Mouse (Mus musculus) liver, embryonic 14.5 days (tissue): ENCODE measurements around the gene Dcps. TPM values are rescaled to one million over a fixed set of nuclear protein-coding genes. Genes with fewer than 3 reads are reported as not detected.
A peak's percentile ranks its signal among the peaks of the same experiment; 100 is the strongest.

ENCODE experiments used
- ATAC-seq: fragments of 200-750 bp; cut with Nextera tagmentation; 2 replicates; pipeline ENCODE4 v1.8.0; 2017; ENCODE audit warnings: moderate number of reproducible peaks, mild to moderate bottlenecking, moderate library complexity; ENCODE audit not compliant: insufficient read depth
- DNase-seq, 3 experiments: peaks; one replicate each; pipeline ENCODE4 v3.0.0-alpha.2; 2012 to 2013; ENCODE audit warnings: low read depth in 3 of 3, low spot score in 3 of 3
- H3K27ac ChIP-seq: fragments of 300-500 bp; sonication (generic); 2 replicates; pipeline ENCODE4 v1.5.1; 2014; ENCODE audit warnings: moderate library complexity, mild to moderate bottlenecking, control low read depth, inconsistent platforms
- H3K27me3 ChIP-seq: fragments of 300-500 bp; sonication (generic); 2 replicates; pipeline ENCODE4 v1.6.1; 2014; ENCODE audit warnings: mild to moderate bottlenecking, low read length, moderate library complexity; ENCODE audit not compliant: control insufficient read depth, insufficient read depth
- H3K36me3 ChIP-seq: fragments of 300-500 bp; sonication (generic); replicated peaks from 2 replicates; pipeline ENCODE4 v1.6.1; 2014; ENCODE audit warnings: low read depth; ENCODE audit not compliant: control insufficient read depth, insufficient read depth
- H3K4me1 ChIP-seq, 2 experiments: fragments of 200-500 bp in 1 of 2; fragments of 300-500 bp in 1 of 2; sonication (generic) in 1 of 2; replicated peaks; 2 replicates each; pipeline ENCODE4 v1.6.1; 2012 to 2014; ENCODE audit warnings: antibody characterized with exemption in 1 of 2, inconsistent platforms in 1 of 2, low read length in 1 of 2; ENCODE audit not compliant: control insufficient read depth in 2 of 2, insufficient read depth in 2 of 2
- H3K4me2 ChIP-seq: fragments of 300-500 bp; sonication (generic); 2 replicates; pipeline ENCODE4 v1.6.1; 2014; ENCODE audit warnings: low read depth, mild to moderate bottlenecking, control low read depth, moderate library complexity
- H3K4me3 ChIP-seq, 2 experiments: fragments of 200-500 bp in 1 of 2; fragments of 300-500 bp in 1 of 2; sonication (generic) in 1 of 2; 2 replicates each; pipeline ENCODE4 v1.5.1; 2012 to 2014; ENCODE audit warnings: low read depth in 2 of 2, low read length in 2 of 2, mild to moderate bottlenecking in 2 of 2, control low read depth in 1 of 2, inconsistent platforms in 1 of 2, moderate library complexity in 1 of 2; ENCODE audit not compliant: insufficient read depth in 1 of 2
- H3K9ac ChIP-seq: fragments of 300-500 bp; sonication (generic); replicated peaks from 2 replicates; pipeline ENCODE4 v1.6.1; 2014; ENCODE audit warnings: mild to moderate bottlenecking, control low read depth, moderate library complexity
- H3K9me3 ChIP-seq: fragments of 300-500 bp; sonication (generic); 2 replicates; pipeline ENCODE4 v1.6.1; 2016; ENCODE audit warnings: low read length, mixed read lengths; ENCODE audit not compliant: control insufficient read depth
- CTCF ChIP-seq: IDR thresholded peaks from 2 replicates; pipeline ENCODE4 v1.5.1; 2016; ENCODE audit warnings: antibody characterized with exemption, low read depth, control low read depth
- EP300 ChIP-seq: IDR thresholded peaks from 2 replicates; pipeline ENCODE4 v1.6.1; 2016; ENCODE audit warnings: antibody characterized with exemption, low read depth
- WGBS: fragments of 180-500 bp; shearing (Covaris S2); extraction: QIAGEN DNeasy Blood & Tissue Kit; methylation state at CpG from one replicate; pipeline ENCODE4 v1.1.7; 2014; ENCODE audit not compliant: insufficient replicate concordance; 5-methylcytosine and 5-hydroxymethylcytosine counted together
- polyA plus RNA-seq, 2 experiments: library from polyadenylated mRNA; depleted of rRNA in 1 of 2; stranded (reverse) in 1 of 2; unstranded in 1 of 2; fragments of >200 nt; fragmentation: Nextera tagmentation in 1 of 2; extraction: Ambion mirVana in 1 of 2; gene quantifications; 2 replicates each; pipeline versions ENCODE4 v1.2.1 to v1.2.3; 2012 to 2014

Gene Dcps
- polyA plus RNA-seq, 2 experiments = 36.5 to 48.0 TPM

DNA sequence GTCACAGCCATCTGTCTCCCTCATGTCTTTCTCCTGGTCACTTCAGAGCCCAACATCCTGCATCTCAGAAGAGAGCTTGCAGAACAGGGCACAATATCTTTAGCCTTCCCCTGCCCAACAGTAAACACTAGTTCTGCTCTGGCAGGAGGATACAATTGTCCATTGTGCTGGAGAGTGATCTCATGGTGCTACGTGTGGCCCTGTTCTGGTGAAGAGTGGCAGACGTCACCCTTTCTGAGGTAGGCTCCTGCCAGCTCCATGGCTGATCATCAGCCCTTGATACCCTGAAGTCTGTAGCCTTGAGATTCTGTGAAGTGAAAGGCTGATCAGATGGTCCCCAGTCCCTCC, 52.4 kb downstream of the Dcps start:
- peak overlapping the region; percentile 98 for H3K27ac ChIP-seq
- 6% methylated on average over 2 of the region's 2 CpGs for WGBS
- DNase-seq = peak in 1 of 3 experiments; percentile 40
- H3K27me3 ChIP-seq = no peaks in the 10 kb centered on the region
- H3K4me3 ChIP-seq = no peak overlapping the region
- peak overlapping the region; percentile 65 for H3K9ac ChIP-seq
- H3K4me1 ChIP-seq = peaks cover 63 to 73% of the 10 kb centered on the region in 2 experiments
- H3K4me2 ChIP-seq = peak overlapping the region; percentile 74
- peaks cover 41% of the 10 kb centered on the region for H3K36me3 ChIP-seq
- H3K9me3 ChIP-seq = no peaks in the 10 kb centered on the region
- TF ChIP-seq EP300 (no peak), CTCF (no peak)
- peak; percentile 47 for ATAC-seq

DNA sequence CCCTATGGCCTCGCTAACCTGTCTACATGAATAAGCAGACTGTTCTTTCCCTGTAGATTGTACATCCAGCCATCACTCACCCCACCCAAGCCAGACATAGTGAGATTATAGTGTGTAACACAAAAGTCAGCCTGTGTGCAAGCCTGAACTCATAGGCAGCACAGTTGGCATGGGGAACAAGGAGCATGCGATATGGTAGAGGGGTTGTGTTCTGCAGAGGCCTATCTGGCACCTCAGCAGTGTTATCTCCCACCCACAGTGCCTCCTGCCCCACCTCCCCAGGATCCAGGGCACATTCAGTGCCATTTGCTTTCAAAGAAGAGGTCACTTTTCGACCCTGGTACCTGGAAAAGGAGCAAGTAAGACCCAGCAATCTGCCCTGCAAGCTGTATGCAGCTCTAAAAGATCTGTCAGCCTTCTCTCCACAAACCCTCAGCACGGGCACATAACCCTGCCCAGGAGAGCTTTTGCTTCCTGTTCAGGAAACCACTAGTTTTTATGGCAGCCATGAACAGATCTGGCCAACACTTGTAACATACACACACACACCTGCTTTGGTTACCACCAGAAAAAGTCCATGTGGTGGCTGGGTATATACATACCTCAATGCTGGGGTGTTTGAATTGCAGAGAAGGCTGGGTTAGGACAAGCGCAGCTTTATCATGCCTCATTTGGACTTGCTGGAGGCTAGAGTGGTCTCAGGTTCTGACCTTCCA, 53.2 kb downstream of the Dcps start:
- Histone ChIP-seq H3K36me3 (peaks cover 37% of the 10 kb centered on the region), H3K4me3 (peak overlapping the region; percentile 12 to 33; a peak in 2 of 4 replicates)
- peak; percentile 85 to 92 (median 85) for DNase-seq

DNA sequence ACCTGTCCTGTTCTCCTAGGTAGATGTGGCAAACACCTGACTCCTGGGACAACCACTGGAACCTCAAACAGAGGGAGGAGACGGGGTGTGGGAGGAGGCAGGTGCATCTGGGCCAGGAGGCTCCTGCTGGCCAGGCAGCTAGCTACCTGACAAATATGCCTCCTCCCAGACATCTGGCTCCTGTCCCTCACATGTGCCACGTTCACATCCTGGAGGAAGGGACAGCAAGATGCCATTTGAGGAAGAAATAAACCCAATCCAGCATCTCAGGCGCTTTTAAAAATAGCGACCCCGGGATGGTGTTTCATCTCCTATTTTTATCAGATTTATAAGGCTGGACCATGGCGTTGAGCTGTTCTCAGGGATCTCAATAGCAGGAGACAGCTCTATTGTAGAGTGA, 56.7 kb downstream of the Dcps start, which contains the start of gene St3gal4:
Gene St3gal4 (minus strand): TSS at position 101 of the 400 bp plus-strand sequence.
- H3K4me1 ChIP-seq = peaks cover 72 to 77% of the 10 kb centered on the region in 2 experiments
- no peak for DNase-seq
- H3K36me3 ChIP-seq = peaks cover 15% of the 10 kb centered on the region
- H3K9me3 ChIP-seq = no peaks in the 10 kb centered on the region
- no peaks in the 10 kb centered on the region for H3K27me3 ChIP-seq
- H3K9ac ChIP-seq = peak within 1 kb of the TSS; percentile 98
- TF ChIP-seq EP300 (no peak), CTCF (no peak)
- ATAC-seq = no peak
- H3K27ac ChIP-seq = peak within 1 kb of the TSS; percentile 94
- peak within 1 kb of the TSS; percentile 100 for H3K4me2 ChIP-seq
- WGBS = 76% methylated on average over 6 of the region's 6 CpGs
- peak within 1 kb of the TSS; percentile 88 to 98 for H3K4me3 ChIP-seq

More for the DNA sequence above, 53.2 kb downstream of the Dcps start:
- ATAC-seq = peak; percentile 89
- peak overlapping the region; percentile 74 for H3K4me2 ChIP-seq
- H3K27ac ChIP-seq = peak overlapping the region; percentile 98
- H3K9ac ChIP-seq = peak overlapping the region; percentile 65
- H3K9me3 ChIP-seq = no peaks in the 10 kb centered on the region
- TF ChIP-seq EP300 (peak; percentile 97), CTCF (no peak)
- peaks cover 70 to 78% of the 10 kb centered on the region in 2 experiments for H3K4me1 ChIP-seq
- 19% methylated on average over 5 of the region's 5 CpGs for WGBS
- no peaks in the 10 kb centered on the region for H3K27me3 ChIP-seq

DNA sequence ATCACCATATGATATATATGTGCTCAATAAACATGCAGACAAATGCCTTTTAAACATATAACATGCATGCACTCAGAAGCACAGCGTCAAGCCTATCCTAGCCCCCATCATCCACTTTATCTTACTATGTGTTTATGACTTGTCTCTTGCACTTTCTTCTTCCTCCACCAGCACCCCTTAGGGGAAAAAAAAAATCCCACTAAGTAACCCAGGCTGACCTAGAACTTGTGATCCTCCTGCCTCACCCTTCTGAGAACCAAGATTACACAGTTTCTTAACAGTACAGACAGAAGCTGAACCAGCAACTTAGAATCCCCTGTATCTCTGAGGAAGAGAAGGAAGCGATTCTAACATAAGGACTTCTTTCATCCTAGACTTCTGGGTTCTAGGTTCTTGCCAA, 57.3 kb downstream of the Dcps start:
- Histone ChIP-seq H3K27me3 (no peaks in the 10 kb centered on the region), H3K27ac (peak overlapping the region; percentile 94), H3K4me2 (peak overlapping the region; percentile 100), H3K4me3 (peak overlapping the region; percentile 19 to 88), H3K36me3 (peaks cover 15% of the 10 kb centered on the region), H3K9me3 (no peaks in the 10 kb centered on the region), H3K9ac (peak overlapping the region; percentile 98), H3K4me1 (peaks cover 71 to 76% of the 10 kb centered on the region in 2 experiments)
- WGBS = 42% methylated on average over 2 of the region's 2 CpGs
- DNase-seq = no peak
- TF ChIP-seq EP300 (no peak), CTCF (no peak)
- no peak for ATAC-seq

DNA sequence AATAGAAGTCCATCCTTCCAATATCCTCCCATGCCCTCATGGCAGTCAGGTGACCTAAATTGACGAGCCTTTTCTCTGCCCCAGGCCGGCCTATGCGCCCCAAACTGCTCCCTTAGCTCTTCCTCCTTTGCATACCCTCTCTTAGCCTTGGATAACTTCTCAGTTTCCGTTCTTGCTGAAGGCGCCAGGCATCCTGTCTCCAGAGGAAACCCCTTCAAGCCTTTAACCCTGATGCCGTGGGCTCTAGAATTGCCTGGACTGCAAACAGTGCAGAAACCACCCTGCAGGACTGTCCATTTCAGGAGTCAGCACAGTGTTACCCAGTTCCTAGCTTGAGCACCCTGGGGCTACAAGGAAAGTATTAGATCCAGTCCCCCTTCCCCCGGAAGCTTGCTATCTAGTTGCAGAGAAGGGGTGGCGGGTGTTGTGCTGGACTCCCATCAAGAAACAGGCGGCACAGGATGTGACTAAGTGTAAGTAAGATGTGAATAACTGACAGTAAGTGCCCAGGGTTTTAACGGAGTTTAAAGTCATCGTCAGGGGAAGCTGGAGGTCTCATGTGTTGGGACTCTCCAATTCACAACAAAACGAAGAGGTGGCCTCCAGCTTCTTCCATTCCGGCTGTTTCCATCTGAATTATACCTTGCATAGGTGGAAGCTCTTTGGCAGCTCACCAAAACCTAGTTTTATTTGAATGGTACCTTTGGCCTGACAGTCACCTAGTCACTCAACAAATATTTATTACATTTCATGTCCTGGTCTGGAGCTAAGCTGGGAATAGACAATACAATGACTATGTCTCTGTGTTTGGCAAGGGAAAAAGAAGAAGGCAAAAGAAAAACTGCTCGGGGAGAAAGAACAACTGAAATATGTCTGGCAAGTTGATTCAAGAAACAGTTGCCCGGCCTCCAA, 58.2 kb downstream of the Dcps start:
- H3K27ac ChIP-seq = peak overlapping the region; percentile 94
- H3K4me1 ChIP-seq = peaks cover 66 to 67% of the 10 kb centered on the region in 2 experiments
- peaks cover 15% of the 10 kb centered on the region for H3K36me3 ChIP-seq
- no peaks in the 10 kb centered on the region for H3K27me3 ChIP-seq
- peak in 1 of 3 experiments; percentile 52 for DNase-seq
- TF ChIP-seq CTCF (no peak), EP300 (peak; percentile 5; the same call in 1 of the 2 replicates)
- WGBS = 8% methylated on average over 15 of the region's 15 CpGs
- ATAC-seq = 0 out of 2 replicates have a peak, but pooled peaks have one; percentile 12
- peak overlapping the region; percentile 100 for H3K4me2 ChIP-seq
- H3K4me3 ChIP-seq = peak overlapping the region; percentile 88 to 98
- peak overlapping the region; percentile 98 for H3K9ac ChIP-seq
- H3K9me3 ChIP-seq = no peaks in the 10 kb centered on the region
